Mouse (Mus musculus): ENCODE data around the gene Adam15.

DNA sequence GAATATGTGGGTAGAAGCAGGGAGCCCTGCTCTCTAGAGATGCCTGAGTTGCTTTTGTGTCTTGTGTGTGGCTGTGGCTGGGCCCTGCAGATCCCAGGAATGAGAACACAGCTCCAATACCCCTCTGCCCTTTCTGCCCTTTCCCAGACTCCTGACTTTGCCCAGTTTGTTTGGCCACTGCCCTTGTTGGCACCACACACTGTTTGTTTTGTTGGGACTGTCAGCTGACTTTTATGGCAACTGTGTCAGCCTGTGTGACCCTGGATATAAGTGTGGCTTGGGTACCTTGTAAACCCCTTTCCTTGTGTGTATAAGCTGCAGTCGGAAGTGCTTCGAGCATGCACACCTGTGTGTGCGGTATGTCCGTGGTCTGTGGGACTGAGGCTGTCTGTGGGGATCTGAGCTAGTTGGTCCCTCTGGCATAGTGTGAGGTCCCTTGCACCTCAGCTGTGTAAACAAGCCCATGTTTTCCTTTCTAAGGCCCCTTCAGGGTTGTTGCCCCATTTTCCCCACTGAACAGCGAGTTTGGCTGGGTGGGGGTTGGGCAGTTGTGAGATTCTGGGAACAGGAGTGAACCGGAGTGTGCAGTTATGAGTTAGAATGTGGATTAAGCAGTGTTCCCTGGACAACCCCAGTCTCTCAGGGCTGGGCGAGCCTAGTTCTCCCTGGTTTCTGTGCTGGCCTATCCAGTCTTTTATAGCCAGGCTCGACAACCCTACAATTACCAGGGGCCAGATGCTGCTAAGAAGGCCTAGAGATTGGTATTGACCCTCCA, 44.1 kb downstream of the Adam15 start:
- TF ChIP-seq ZC3H11A (IDR thresholded peaks at IDR 0.05; ENCODE audit: borderline replicate concordance, low read depth, low read length) (no peak), CHD2 (IDR thresholded peaks at IDR 0.05; ENCODE audit: low read depth, low read length) (no peak), HCFC1 (IDR thresholded peaks at IDR 0.05; ENCODE audit: borderline replicate concordance, insufficient read depth, low read length) (no peak)

Measured in ES-E14 (cell line).